Mouse (Mus musculus): Measurements from ENCODE around the gene Asic2.

Asic2 gene

DNA sequence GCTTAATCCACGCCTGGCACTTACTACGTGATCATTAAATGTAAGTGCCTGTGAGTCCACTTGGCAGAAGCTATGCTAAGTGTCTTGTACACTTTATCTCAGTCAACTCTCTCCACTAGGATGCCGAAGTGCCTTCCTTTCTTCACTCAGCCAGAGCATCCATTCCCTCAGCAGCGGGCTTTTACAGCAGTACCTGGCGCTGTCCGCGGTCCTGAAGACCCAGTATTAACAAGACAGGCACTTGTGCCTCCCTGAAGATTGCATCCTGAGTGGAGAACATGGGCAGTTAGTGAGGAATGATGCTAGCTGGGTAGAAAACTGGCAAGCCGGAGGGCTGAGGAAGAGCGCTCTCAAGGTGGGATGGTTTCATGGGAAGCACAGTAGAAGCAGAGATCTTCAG is 852.6 kb downstream of the Asic2 start:
- DNase-seq (ENCODE audit: low read depth, low spot score): peak; percentile 36

DNA sequence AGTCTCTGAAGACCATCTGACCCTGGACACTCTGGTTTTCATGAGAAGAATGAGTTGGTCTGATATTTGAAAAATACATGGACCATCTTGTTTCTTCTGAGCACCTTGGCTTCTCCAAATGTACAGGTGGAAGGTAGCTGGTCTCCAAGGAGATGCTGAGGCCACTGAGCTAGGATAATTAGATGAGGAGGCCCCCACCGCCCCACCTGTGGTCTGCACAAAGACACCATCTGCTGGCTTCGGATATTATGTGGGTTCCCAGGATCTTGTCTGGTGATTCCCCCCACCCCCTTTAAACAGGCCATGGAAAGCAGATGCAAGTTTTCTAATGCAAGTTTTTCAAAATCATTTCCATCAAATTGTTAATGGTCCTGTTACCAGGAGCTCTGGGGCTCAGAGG is 856.6 kb downstream of the Asic2 start:
- DNase-seq (ENCODE audit: low read depth, low spot score): no peak

DNA sequence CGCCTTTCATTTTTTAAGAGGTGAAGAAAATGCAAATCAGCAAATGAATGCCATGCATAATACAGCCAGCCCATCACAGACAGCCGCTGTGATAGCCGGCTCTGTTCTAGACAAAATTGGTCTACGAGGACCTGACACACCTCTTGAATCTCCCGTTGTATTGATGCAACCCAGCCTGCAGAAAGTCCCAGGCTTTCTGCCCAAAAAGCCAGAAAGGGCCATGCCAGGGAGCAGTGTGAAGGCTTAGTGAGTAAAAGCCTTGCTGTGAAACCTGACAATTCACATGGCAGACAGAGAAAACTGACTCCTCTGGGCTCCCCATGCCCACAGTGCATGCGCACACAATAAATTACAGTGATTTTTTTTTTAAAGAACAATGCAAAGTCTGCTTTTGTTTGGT is 858.2 kb downstream of the Asic2 start:
- no peak for DNase-seq (ENCODE audit: low read depth, low spot score)

DNA sequence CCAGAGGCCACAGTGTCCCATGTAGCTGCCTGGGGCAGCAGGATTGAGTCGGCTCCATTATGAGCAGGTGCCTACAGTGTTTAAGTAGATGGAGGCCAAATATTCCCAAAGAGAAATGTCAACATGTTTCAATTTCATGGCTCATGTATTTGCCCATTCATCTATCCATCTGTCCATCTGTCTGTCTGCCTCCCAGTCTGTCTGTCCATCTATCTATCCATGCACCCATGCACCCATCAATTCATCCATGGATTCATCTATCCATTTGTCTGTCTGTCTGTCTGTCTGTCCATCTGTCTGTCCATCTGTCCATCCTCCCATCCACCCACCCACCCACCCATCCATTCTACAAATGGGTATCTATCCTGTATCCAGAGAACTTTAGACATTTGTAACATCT is 861.3 kb downstream of the Asic2 start:
- no peak for DNase-seq (ENCODE audit: low read depth, low spot score)

DNA sequence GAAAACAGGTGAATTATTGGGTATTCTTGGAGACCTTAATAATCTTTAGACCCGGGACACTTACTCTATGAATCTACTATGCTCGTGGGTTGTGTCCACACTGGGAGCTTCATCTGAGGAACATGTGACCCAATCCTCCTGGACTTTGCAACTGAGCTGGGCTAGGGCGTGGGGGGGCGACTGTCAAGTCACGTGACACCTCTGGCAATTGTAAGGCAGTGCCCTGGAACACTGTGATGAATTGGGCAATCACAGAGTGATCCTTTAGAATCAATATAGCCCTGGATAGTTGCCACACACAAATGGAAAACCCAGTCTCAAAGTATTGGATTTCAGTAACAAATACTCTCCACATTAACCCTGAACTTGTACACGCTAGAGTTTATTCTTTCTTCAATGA is 867.4 kb downstream of the Asic2 start:
- DNase-seq (ENCODE audit: low read depth, low spot score): no peak

DNA sequence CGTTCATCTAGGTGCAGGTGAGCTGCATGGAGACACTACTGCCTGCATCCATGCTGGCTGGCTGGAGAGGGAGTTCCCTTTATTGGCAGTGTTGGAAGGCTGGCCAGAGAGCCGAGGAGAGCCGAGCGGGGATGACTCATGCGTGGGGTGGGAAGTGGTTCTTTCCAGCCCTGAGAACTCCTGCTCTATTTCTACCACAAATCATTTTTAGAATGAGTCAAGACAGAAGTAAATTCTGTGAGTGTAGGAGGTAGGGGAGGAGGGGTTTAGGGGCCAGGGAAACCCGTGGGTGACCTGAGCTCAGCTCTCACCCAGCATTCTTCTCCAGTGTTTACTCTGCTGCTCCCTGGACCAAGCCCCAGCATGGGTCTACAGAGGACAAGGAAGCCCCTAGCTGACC is 872.2 kb downstream of the Asic2 start:
- no peak for DNase-seq (ENCODE audit: low read depth, low spot score)

DNA sequence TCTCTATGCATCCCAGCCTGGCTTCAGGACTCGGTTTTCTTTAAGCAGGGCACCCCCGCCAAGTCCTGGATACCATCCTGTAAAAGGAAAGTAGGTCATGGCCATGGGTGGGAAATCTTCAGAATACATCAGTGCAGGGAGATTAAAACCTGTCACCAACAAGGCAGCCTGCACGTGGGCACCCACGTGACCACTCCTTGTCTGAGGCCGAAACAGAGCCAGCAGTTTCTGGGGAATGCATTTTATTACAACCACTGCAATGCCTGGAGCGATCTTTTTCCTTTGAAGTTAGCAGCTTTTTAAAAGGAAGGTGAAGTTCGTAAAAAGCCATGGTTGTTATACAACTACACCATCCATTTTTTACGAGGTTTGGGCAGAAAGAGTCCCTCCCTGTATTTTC is 873.7 kb downstream of the Asic2 start:
- no peak for DNase-seq (ENCODE audit: low read depth, low spot score)

DNA sequence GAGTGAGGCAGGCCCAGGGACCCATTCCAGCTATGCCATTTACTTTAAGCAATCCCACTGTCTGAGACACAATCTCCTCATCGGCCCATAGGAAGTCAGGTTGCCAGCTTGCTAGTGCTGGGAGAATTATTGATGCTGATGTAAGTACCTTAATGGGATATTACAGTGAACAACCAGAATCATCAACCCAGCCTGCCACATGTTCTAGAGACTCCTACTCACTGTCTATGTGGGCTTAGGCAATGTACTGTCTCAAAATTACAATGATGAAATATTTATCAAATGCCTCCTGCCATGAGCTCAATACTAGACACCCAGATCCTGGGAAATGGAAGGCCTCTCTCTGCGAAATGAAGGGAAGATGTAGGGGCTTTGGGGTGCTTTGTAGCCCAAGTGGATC is 876.1 kb downstream of the Asic2 start:
- DNase-seq (ENCODE audit: low read depth, low spot score): no peak

DNA sequence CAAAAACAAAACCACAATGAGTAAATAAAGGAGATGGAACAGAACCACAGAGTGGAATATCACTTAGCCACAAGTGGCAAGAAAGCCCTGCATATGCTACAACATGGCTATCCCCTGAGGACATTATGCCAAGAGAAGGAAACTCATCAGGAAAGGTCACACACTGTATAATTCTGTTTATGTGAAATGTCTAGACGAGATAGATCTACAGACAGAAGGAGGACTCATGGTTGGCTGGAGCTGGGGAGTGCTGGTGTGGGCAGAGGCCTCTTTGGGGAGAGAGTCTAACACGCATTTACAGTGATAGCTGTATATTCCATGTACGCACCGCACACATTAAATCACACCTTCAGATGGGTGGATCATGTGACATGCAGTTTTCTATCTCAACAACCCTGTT is 884.4 kb downstream of the Asic2 start:
- no peak for DNase-seq (ENCODE audit: low read depth, low spot score)

DNA sequence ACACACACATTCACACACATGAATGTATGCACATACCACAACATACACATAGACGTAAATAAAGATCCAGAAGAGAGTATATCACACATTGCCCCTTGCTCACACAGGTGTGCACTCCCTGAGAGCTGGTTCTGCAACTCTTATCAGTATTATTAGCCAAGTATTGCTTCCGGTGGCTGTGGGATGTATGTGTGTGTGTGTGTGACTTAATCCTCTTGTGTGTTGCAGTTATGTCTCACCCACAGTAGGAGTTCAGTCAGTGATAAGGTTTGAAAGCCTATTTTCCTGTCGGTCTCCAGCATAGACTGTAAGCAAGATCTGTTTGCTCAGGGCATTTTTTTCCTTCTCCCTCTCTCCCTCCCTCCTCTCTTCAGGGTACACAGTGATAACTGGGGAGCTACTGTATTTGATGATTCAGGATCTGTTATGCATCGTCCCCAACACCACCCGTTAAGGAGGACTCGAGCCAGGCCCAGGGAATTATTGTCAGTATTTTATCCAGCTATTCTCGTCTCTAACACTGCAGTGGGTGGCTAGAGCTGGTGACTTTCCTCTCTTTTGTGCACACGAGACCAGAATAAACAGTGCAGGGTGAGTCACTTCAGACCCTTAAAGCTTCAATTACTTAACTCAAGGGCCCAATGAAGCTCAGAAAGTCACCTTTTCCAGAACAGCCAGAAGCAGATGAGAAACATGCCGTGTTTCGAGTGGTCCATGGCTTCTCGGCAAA is 888.0 kb downstream of the Asic2 start:
- DNase-seq (ENCODE audit: low read depth, low spot score): no peak

DNA sequence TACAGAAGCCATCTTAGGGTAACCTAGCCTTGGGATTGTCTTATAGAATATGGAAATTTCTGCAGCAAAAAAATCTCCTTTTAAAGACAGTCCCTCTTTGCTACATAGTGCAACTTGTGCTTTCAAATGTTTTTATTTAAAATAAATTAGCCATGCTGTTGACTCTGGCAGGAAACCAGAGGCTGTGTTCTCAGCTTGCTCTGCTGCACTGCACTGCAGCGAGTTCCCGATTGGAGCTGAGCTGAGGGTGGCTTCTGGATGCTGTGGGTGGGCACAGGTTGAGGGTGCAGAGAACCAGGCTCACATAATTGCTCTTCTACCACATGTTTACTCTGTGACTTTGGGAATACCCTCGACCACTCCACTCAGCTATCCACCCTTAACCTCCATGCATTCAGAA is 889.0 kb downstream of the Asic2 start:
- DNase-seq (ENCODE audit: low read depth, low spot score): no peak

DNA sequence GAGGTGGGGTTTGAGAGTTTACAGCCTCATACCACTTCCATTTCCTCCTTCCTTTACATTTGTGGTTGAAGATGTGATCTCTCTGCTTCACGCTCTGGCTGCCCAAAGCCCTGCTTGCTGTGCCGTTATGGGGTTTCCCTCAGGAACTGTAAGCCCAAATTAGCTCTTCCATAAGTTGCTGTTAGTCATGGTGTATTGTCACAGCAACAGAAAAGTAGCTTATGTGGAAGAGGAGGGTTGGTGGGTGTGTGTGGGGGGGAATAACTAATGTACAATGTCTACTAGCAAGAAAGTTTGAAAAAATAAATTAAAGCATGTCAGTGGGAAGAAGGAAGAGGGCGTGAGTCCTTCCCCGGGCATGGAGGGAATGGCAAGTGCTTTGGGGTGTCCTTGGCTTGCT is 896.4 kb downstream of the Asic2 start:
- no peak for DNase-seq (ENCODE audit: low read depth, low spot score)

DNA sequence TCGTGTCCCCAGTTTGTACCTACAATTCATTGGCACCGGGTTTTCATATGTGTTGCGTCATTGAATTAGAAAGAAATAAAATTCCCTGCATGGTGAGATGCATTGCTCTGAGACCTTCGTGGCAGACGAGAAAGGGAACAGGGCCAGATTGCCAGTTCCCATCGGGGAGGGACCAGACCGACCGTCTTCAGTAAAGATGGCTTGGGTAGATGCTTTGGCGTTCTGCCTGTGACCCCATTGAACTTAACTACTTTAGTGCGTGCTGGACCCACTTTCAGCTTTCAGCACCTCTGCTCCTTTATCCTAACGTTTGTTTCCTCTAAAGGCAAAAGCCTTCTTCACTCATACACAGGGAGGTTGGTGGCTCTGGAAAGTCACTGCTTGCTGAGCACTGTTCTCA is 902.9 kb downstream of the Asic2 start:
- DNase-seq (ENCODE audit: low read depth, low spot score): no peak

DNA sequence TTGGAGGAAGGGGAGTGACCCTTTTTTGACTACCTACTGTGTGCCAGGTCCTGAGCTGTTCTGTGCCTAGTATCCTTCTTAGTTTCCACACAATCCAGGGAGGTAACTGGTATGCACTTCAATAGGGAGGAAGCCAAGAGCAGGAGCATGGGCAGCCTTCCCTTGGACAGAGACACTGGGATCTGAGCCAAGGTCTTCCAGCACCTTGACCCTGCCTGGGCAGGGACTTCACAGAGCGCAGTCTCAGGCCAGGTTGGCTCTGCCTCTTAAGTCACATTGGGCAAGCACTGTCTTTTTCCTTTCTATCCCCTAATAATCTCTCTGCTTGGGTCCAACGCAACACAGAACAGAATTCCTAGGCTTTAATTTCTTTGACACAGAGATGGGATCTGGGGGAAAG is 904.3 kb downstream of the Asic2 start:
- no peak for DNase-seq (ENCODE audit: low read depth, low spot score)

DNA sequence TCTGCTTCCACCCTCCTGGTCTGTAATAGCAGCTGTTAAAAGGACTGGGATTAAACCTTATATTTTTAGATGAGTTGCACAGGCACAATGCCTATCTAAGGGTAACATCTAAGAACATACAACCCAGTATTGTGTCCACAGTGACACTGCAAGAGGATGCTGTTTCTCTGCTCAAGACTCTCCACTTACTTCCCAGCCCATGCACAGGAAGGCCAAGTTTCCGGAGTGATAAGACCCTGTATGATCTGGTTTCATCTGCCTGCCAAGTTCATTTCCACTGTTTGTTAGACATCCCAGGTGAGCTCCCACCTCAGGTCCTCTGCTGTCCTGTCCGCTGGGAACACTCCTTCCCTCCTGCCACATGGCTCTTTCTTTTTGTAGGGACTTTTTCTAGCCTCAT is 908.2 kb downstream of the Asic2 start:
- DNase-seq (ENCODE audit: low read depth, low spot score): no peak

DNA sequence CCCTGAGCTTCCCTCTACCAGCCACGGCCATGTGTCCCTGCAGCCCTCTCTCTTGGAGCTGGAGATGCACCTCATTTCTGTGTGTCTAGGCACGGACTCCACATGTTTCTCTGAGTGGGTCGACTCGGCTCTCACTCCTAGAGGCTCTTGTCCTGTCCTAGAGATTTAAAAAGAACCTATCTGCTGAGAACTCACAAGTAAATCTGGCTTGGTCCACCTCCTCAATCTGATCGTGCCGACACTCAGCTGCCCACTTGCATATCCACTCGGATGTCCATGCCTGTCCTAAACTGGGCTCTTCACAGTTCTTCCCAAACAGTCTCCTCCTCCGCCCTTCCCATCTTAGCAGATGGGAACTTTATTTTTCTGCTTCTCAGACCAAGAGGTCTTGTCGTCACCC is 908.7 kb downstream of the Asic2 start:
- DNase-seq (ENCODE audit: low read depth, low spot score): no peak

DNA sequence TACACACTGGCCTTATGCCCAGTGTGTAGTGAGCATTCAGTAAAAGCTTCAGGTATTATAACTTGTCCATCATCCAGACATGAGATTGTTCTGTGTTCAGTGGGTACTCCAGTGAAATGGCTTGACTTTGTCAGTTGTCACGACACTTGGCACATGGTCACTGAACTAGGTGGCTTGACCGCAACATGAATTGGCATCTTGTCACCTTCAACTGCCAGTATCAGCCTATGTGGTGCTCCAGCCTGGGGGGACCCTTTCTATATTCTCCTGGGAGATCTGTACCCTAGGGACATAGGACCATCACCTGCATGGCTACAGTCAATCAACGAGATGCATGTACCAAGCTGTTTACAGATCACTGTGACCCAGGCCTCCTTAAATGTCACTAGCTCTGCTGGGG is 910.8 kb downstream of the Asic2 start:
- DNase-seq (ENCODE audit: low read depth, low spot score): no peak

DNA sequence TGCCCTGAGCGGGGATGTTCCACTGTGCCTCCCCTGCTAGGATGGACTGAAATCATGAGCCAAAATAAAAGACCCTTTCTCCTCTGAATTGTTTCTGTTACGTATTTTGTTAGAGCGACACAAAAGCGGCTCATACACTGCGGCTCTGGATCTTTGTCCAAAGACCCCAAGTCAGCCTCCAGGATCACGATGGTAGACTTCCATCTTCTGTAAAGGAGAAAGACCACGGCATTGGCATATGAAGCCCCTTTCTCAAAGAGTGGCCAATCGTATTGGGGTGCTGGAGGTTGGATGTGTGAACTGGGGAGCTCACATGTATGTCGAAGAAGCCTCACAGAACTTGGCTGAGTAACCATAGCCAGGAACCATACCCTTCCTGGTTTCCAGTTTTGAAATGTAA is 911.5 kb downstream of the Asic2 start:
- no peak for DNase-seq (ENCODE audit: low read depth, low spot score)

DNA sequence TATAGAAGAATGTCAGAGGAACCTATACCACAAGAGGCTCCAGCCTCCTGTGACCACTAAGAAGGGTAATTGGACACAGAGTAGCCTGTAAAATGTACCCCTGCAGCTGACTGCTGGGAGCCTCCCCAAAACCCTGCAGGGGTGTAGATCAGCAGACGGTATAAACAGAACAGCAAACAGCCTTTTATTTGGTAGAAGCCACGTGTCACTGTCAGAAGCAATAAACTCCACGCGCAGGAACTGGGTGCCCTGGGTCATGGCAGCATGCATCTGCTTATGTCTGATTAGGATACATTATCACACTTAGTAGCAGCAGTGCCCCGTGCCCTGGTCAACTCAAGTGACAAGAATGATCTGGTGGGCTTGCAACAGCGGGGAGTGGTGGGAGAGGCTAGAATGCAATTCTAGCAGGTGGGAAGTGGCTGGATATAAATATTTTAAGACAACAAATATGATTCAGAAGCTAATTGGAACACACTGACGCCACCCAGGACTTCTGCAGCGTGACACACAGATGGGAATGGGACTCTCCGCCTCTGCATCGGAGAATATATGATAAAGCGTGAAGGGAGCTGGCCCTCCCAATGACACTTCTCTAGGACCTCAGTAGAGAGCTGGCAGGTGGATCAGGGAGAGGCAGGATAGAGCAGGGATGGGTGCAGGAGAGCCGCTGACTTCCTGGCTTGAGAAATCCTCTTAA is 912.7 kb downstream of the Asic2 start:
- DNase-seq (ENCODE audit: low read depth, low spot score): no peak

DNA sequence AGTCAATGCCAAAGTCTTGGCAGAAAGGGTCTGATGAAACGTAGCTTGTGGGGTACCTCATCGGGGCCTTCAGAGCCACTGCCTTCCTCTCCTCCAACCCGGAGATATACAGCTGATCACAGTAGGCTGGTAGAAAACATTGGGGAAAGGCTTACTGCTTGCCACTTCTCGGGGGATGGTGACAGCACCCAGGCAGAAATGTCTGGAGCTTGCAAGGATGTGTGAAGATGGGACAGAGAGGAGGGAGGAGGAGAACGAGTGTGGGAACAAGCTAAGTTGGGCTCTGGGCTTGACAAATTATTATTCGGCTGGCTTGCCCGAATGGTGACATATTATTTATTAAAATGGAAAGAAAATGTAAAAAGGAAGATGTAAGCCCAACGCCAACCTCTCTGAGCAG is 914.4 kb downstream of the Asic2 start:
- DNase-seq (ENCODE audit: low read depth, low spot score): no peak

DNA sequence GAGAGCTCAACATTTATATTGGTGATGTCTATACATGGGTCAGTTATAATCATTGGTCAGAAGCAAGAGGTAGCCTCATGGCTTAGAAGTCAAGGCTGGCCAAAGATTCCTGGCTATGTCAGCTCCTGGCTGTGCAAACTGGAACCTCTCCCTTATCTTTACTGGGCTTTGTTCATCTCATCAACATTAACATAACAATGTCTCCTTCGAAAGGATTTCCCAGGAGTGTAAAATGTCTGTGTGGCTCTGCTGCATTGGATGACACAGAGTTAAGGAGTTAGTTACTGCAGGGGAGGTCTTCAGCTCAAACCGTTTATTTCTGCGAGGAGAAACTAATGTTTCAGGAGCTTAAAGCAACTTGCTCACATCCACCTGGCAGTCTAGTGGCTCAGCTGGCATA is 926.6 kb downstream of the Asic2 start:
- no peak for DNase-seq (ENCODE audit: low read depth, low spot score)

DNA sequence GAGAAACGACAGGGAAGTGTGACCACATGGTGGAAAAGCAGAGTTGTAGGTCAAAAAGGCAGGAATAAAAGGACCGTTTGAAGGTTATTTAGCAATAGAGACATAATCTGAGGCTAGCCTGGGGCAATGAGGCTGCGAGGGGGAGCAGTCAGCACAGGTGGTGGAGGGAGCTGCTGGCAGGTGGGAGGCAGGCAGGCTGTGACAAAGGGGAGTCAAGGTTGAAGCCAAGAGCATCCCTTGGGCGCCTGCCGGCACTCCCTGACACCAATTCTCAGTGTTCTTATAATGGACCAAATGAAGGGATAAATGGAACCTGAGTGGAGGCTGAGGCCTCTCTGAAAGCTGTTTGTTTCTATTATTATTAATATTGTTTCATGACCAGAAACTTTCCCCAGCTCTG is 928.3 kb downstream of the Asic2 start:
- no peak for DNase-seq (ENCODE audit: low read depth, low spot score)

DNA sequence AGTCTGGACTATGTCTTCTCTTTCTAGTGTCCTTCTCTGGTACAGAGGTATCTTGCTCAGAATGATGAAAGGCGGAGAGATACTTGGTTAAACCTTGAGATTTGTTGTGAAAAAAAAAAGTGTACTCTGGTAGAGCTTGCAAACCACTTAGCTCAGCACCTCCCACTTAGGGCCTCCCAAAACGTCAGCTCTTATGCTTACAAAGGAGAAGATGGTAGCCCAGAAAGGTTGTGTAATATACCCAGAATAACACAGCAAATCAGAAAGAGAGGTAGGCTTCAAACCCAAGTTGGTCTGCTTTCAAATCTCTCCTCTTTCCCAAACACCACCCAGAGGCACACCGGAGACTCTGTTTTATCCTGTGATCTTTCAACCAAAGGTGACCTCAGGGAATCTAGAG is 936.1 kb downstream of the Asic2 start:
- no peak for DNase-seq (ENCODE audit: low read depth, low spot score)

DNA sequence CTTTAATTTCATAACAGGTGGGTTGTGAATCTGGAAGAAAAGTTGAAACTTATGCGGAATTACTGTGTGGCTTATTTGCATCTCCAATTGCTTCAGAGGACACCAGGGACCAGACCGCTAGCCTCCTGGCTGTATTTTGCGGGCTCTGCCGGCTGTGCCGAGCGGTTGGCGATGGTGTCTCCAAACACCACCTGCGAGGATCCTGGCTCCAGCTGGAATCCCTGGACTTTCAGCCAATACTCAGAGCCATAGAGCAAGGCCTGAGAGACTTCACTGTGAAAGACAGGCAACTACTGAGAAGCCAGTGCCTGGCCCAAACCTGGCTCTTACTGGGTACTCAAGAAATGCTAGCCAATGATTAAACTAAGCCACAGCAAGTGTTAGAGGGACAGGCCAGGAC is 953.5 kb downstream of the Asic2 start:
- DNase-seq (ENCODE audit: low read depth, low spot score): no peak
